Mouse (Mus musculus) spleen, adult 18-20 months (tissue): ENCODE data around the gene Gbp7.
A peak's percentile ranks its signal among the peaks of the same experiment; 100 is the strongest.
"Not testable (repeated sequence)": the region's sequence is repeated elsewhere in the genome, so short reads cannot be mapped to it uniquely, and the experiment has no call there.

Experiments
- DNase-seq, 2 experiments: peaks; one replicate each; pipeline ENCODE4 v3.0.0; 2022; ENCODE audit warnings: mixed read lengths in 2 of 2

Gene Gbp7

GRCm38 (mm10) chr3:142561045-142561646 is 31.0 kb downstream of the Gbp7 start:
- DNase-seq, result no peak

- no peak for DNase-seq
These were observed 31.5 kb downstream of the Gbp7 start for GRCm38 (mm10) chr3:142561666-142562065.

GRCm38 (mm10) chr3:142567490-142567889 is 37.3 kb downstream of the Gbp7 start:
- DNase-seq, result not testable (repeated sequence)

GRCm38 (mm10) chr3:142570738-142571137 is 40.6 kb downstream of the Gbp7 start:
- no peak for DNase-seq

GRCm38 (mm10) chr3:142577108-142577507 is 47.0 kb downstream of the Gbp7 start:
- DNase-seq, result no peak

GRCm38 (mm10) chr3:142578342-142578741 is 48.2 kb downstream of the Gbp7 start:
- DNase-seq, result no peak

- DNase-seq, result no peak
These were observed 52.9 kb downstream of the Gbp7 start for GRCm38 (mm10) chr3:142583067-142583466.

- no peak for DNase-seq
These were observed 57.2 kb downstream of the Gbp7 start for GRCm38 (mm10) chr3:142587386-142587785.

- DNase-seq, result no peak
These were observed 58.7 kb downstream of the Gbp7 start for GRCm38 (mm10) chr3:142588888-142589287.

GRCm38 (mm10) chr3:142590431-142591067 is 60.4 kb downstream of the Gbp7 start:
- peak in 1 of 2 experiments; percentile 13 for DNase-seq

- no peak for DNase-seq
These were observed 64.4 kb downstream of the Gbp7 start, which contains the start of gene Gbp2b for GRCm38 (mm10) chr3:142594547-142594946. Gbp2b (plus strand) TSS chr3:142594847.

GRCm38 (mm10) chr3:142597923-142598322 is 67.8 kb downstream of the Gbp7 start:
- no peak for DNase-seq
